Mouse (Mus musculus) frontal cortex, adult 2 months (tissue): ENCODE data around the gene Fgfr2. TPM values are rescaled to one million over a fixed set of nuclear protein-coding genes. Genes with fewer than 3 reads are reported as not detected.
"Not testable (repeated sequence)": the region's sequence is repeated elsewhere in the genome, so short reads cannot be mapped to it uniquely, and the experiment has no call there.

Experiments
- DNase-seq, 2 experiments: peaks; one replicate each; pipeline ENCODE4 v3.0.0; 2022; ENCODE audit warnings: low spot score in 1 of 2; ENCODE audit errors: extremely low spot score in 1 of 2
- polyA plus RNA-seq: library from polyadenylated mRNA; depleted of rRNA; stranded (reverse); fragments of >200 nt; gene quantifications from 2 replicates; pipeline ENCODE4 v1.2.3, GENCODE M21; 2012

Gene Fgfr2
- polyA plus RNA-seq, 1 experiment, result 69.6 TPM

- no peak for DNase-seq
Measured at GRCm38 (mm10) chr7:132570071-132570470, 553.1 kb downstream of the Fgfr2 start.

- peak in 1 of 2 experiments; percentile 40 for DNase-seq
Measured at GRCm38 (mm10) chr7:132568817-132569216, 554.3 kb downstream of the Fgfr2 start.

DNA sequence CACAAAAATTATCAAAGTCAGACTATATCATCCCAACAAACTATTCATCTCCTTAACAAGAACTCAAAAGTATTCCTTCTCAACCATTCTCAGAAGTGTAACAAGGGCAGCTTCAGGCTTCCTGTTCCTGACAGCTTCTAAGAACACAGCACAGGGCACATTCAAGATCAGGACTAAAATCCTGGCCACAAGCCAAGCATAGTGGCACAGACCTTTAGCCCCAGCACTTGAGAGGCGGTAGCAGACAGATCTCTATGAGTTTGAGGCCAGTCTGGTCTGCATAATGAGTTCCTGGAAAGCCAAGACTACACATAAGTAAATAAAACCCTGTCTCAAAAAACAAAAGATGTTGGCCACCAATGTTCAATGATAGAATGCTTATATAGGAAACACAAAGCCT lies 557.3 kb downstream of the Fgfr2 start:
- no peak for DNase-seq

DNA sequence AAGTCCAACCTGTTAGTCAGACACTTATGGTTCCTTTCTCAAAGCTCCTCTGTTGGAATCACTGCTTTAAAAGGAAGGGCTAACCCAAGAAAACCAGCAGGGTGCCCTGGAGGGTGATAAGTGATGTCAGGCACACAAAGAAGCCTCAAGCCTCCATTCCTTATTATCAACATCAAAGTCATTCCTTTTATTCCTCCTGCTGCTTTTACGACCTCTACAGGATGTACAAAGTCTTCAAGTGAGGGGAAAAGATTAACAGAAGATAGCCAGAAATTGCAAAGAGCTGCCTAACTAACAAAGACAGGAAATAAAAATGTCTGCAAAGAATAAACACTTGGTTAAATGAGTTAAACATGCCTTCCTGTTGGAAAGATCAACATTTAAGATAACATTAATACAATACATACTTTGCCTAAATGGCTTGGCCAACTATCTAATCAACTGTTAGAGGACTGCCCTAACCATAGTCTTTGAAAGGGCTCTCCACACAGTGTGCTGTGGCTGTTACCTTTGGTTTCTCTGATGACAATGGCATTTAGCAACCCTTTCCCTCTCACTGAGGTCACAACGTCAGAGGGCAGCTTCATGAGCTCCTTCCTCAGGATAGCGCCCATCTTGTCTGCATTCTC lies 563.9 kb downstream of the Fgfr2 start:
- DNase-seq, result no peak

DNA sequence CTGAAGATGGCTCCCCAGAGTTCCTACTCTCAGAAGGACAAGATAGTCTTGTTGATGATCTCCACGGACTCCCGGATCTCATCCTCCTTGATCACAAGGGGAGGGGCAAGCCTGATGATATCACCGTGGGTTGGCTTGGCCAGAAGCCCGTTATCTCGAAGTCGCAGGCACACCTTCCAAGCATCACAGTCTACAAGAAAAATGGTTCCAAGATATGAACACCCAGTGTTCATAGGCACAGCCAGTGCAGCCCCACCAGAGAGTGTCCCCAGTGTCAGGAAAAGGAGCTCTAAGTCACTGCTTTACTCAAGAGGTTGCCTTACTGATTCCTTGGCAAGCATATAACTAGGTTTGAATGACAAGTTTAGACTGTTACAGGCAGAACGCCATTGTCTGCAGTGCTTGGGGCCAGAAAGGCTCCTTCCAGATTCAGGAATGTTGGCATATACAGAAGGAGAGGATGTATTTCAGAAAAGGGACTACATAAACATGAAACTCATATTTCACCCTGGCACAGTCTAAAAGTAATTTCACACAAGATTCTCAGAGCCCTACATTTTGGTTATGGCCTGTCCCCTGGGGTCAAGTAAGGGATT lies 564.9 kb downstream of the Fgfr2 start:
- no peak for DNase-seq

GRCm38 (mm10) chr7:132556575-132556974 lies 566.6 kb downstream of the Fgfr2 start:
- DNase-seq, result no peak

- DNase-seq, result no peak
Measured at GRCm38 (mm10) chr7:132555911-132556310, 567.2 kb downstream of the Fgfr2 start.

DNA sequence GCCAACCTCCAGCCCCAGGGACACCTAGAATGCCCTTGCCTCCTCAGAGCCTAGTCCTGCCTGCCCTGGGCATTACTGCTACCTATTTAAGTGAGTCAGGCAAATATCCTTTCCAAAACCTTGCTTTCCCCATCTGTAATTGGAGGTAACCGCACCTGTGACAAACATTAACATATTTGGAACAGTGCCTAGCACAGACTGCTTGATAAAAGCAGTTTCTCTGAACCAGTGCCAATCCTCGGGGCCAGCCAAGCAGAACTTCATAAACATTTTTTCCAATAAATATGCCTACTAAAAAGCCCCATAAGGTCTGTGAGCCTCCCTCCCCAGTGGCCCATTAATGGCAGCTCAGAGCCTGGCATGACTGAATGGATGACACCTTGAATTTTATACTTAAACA lies 569.1 kb downstream of the Fgfr2 start:
- DNase-seq, result no peak

GRCm38 (mm10) chr7:132551351-132552126 lies 571.6 kb downstream of the Fgfr2 start:
- DNase-seq, result peak; percentile 88 to 99

- DNase-seq, result no peak
Measured at GRCm38 (mm10) chr7:132547126-132547525, 576.0 kb downstream of the Fgfr2 start.

GRCm38 (mm10) chr7:132542427-132542826 lies 580.7 kb downstream of the Fgfr2 start:
- no peak for DNase-seq

DNA sequence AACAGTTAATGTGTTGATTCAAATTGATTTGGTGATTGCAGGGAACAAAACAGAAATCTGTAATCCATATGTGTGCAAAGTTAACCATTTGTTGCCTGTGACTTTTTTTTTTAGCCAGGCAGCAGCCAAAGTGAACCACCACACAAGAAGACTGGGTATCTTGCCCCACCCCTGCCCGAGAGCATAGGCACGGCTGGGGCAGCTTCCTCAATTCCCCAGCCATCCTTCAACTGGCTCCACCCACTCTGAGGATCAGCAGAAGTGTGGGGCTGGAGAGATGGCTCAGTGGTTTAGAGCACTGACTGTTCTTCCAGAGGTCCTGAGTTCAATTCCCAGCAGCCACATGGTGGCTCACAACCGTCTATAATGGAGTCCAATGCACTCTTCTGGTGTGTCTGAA lies 581.6 kb downstream of the Fgfr2 start:
- no peak for DNase-seq

DNA sequence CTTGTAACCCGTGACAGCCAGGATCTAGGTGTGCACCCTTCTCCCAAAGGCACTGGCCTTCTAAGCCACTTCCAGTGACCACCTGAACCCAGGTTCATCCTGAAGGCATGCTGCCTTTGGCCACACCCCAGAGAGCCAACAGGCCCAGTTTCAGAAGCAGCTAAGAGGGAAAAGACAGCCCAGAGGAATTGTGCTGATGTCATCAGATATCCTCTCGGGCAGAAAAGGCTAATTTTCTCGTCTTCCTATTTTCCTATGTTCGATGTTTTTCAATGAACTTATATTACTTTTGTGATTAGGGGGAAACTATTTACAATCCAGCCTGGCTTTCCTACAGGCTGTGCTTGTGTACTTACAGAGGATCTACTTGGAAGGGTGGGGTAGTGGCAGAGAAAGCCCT lies 582.6 kb downstream of the Fgfr2 start:
- DNase-seq, result no peak

DNA sequence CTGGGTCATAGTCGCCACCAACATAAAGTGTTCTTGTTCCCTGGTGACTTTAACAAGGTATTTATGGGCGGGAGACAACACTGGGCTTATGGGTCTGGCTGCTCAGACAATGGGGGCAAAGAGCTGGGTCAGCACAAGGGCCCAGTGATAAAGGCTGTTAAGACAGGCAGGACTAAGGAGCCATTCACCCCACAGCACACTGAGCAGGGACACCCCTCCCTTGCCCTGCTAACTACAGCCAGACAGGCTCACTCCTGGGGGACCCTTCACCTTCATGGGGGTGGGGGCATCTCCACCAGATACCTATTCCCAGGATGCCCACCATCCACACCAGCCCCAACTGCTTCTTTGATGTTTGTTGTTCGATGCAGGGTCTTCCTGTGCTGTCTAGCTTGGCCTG lies 593.9 kb downstream of the Fgfr2 start:
- DNase-seq, result no peak

DNA sequence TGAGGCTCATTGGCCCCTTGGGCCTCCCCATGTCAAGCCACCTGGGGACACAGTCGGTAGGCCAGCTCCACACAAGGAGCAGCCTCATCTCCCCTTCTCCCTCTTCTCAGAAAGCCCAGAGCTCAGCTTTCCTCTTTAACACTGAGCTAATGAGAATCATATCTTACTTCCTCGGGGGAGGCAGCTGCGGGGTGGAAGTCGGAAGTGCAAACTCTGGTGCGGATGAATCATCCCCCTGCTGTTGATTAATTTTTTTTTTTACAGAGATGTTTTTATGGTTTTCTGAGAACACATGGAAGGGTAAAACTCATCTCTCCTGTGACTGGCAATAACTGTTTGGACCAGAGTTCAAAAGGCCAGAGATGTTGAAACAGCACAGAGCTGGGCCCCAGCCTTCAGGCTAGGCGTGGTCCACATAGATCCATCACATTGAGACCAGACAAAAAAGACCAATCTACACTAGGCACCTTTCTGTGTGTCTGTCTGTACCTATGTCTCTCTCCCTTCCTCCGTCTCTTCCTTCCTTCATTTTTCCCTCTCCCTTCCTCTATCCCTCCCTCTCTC lies 609.6 kb downstream of the Fgfr2 start:
- peak in 1 of 2 experiments; percentile 68 for DNase-seq

DNA sequence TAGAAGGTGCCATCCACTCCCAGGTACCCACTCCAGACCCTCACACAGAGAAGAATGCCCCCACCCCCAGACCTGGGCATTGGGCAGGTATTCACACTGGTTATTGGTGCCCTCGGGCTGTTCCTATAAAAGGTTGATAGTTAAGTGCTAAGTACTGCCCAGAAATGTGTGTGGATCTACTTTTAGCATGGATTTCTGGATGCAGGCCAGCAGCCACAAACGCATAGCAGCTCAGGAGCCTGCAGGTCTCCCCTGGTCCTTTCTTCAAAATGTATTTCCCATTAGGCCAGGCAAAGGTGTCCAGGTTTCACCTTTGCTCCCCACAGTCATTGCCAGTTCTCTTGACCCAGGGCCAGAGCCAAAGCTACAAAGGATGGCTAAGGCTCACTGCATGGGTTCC lies 614.0 kb downstream of the Fgfr2 start:
- no peak for DNase-seq

DNA sequence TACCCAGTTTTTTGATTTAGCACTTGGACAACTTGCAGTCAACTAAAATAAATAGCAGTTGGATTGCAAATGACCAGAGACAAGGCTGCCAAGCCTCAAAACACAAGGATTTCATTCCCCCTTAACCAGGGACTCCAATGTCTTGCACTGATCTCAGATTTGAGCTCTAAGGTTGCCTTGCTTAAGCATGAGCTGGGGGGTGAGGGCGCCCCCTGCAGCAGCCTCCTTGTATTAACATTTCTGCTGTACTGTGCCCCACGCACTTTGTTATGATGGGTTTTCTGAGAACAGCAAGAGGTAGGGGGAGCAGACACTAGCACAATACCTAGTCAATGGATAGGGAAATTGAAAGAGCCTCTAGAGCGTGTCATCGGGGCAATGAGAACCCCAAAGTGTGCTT lies 615.8 kb downstream of the Fgfr2 start:
- DNase-seq, result no peak

- no peak for DNase-seq
Measured at GRCm38 (mm10) chr7:132506226-132506625, 616.9 kb downstream of the Fgfr2 start.

GRCm38 (mm10) chr7:132502445-132502844 lies 620.7 kb downstream of the Fgfr2 start:
- DNase-seq, result not testable (repeated sequence)

DNA sequence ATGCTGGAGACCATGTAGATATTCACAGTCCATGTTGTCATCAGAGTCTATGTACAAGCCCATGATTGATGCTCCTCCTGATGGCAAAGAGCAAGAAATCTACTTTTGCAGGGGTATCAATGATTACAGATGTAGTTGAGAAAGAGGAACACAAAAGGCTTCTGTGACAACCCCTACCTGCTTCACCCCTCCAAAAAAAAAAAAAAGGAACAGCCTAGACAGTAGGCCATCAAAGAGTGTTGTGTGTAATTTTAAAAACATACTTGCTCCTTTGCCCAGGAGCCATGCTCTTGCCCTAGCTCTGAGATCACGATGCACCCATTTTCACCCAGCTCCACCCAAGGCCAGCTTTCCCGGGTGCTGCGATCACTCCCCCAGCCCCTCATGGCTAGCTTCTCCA lies 626.0 kb downstream of the Fgfr2 start:
- DNase-seq, result no peak

DNA sequence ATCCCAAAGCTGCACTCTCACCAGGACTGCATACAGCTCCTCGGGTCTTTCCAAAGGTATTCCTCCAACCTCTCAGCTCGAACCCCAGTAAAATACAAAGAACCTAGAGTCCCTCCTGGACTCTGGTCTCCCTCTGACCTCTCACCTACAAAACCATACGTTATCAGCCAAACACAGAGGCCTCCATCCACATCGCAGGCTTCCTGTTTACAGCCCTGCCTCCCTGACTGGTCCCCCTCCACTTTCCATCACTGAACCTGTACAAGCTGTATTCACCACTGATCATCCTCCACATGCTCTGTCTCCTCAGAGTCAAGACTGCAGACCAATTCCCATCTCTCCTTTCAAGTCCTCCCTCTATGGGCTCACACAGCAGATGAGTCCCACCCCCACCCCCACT lies 628.9 kb downstream of the Fgfr2 start:
- DNase-seq, result no peak

DNA sequence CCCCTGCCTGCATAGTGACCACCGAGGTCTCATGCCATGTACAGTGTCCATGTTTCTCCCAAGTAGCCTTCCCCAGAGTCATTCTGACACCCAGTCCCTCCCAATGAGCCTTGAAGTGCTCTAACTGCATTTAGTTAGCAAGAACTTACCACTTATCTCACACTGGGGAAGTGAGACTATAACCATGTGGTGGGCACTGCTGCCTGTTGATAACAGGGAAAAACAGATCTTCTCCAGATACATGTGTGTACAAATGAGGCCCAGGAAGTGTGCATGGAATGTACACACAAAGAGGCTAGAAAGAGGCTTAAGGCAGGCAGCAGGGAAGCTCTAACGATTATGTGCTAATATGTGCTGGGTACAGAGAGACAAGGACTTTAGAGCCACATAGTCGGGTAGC lies 629.5 kb downstream of the Fgfr2 start:
- no peak for DNase-seq
